Mouse (Mus musculus) liver, embryonic 14.5 days (tissue): ENCODE data around the gene Gm11084. TPM values are rescaled to one million over a fixed set of nuclear protein-coding genes. Genes with fewer than 3 reads are reported as not detected.

Source experiments
- ATAC-seq: fragments of 200-750 bp; cut with Nextera tagmentation; 2 replicates; pipeline ENCODE4 v1.8.0; 2017; ENCODE audit warnings: moderate number of reproducible peaks, mild to moderate bottlenecking, moderate library complexity; ENCODE audit not compliant: insufficient read depth
- DNase-seq, 3 experiments: peaks; one replicate each; pipeline ENCODE4 v3.0.0-alpha.2; 2012 to 2013; ENCODE audit warnings: low read depth in 3 of 3, low spot score in 3 of 3
- H3K27ac ChIP-seq: fragments of 300-500 bp; sonication (generic); 2 replicates; pipeline ENCODE4 v1.5.1; 2014; ENCODE audit warnings: moderate library complexity, mild to moderate bottlenecking, control low read depth, inconsistent platforms
- H3K27me3 ChIP-seq: fragments of 300-500 bp; sonication (generic); 2 replicates; pipeline ENCODE4 v1.6.1; 2014; ENCODE audit warnings: mild to moderate bottlenecking, low read length, moderate library complexity; ENCODE audit not compliant: control insufficient read depth, insufficient read depth
- H3K36me3 ChIP-seq: fragments of 300-500 bp; sonication (generic); replicated peaks from 2 replicates; pipeline ENCODE4 v1.6.1; 2014; ENCODE audit warnings: low read depth; ENCODE audit not compliant: control insufficient read depth, insufficient read depth
- H3K4me1 ChIP-seq, 2 experiments: fragments of 200-500 bp in 1 of 2; fragments of 300-500 bp in 1 of 2; sonication (generic) in 1 of 2; replicated peaks; 2 replicates each; pipeline ENCODE4 v1.6.1; 2012 to 2014; ENCODE audit warnings: antibody characterized with exemption in 1 of 2, inconsistent platforms in 1 of 2, low read length in 1 of 2; ENCODE audit not compliant: control insufficient read depth in 2 of 2, insufficient read depth in 2 of 2
- H3K4me2 ChIP-seq: fragments of 300-500 bp; sonication (generic); 2 replicates; pipeline ENCODE4 v1.6.1; 2014; ENCODE audit warnings: low read depth, mild to moderate bottlenecking, control low read depth, moderate library complexity
- H3K4me3 ChIP-seq, 2 experiments: fragments of 200-500 bp in 1 of 2; fragments of 300-500 bp in 1 of 2; sonication (generic) in 1 of 2; 2 replicates each; pipeline ENCODE4 v1.5.1; 2012 to 2014; ENCODE audit warnings: low read depth in 2 of 2, low read length in 2 of 2, mild to moderate bottlenecking in 2 of 2, control low read depth in 1 of 2, inconsistent platforms in 1 of 2, moderate library complexity in 1 of 2; ENCODE audit not compliant: insufficient read depth in 1 of 2
- H3K9ac ChIP-seq: fragments of 300-500 bp; sonication (generic); replicated peaks from 2 replicates; pipeline ENCODE4 v1.6.1; 2014; ENCODE audit warnings: mild to moderate bottlenecking, control low read depth, moderate library complexity
- H3K9me3 ChIP-seq: fragments of 300-500 bp; sonication (generic); 2 replicates; pipeline ENCODE4 v1.6.1; 2016; ENCODE audit warnings: low read length, mixed read lengths; ENCODE audit not compliant: control insufficient read depth
- CTCF ChIP-seq: IDR thresholded peaks from 2 replicates; pipeline ENCODE4 v1.5.1; 2016; ENCODE audit warnings: antibody characterized with exemption, low read depth, control low read depth
- EP300 ChIP-seq: IDR thresholded peaks from 2 replicates; pipeline ENCODE4 v1.6.1; 2016; ENCODE audit warnings: antibody characterized with exemption, low read depth
- WGBS: fragments of 180-500 bp; shearing (Covaris S2); extraction: QIAGEN DNeasy Blood & Tissue Kit; methylation state at CpG from one replicate; pipeline ENCODE4 v1.1.7; 2014; ENCODE audit not compliant: insufficient replicate concordance; 5-methylcytosine and 5-hydroxymethylcytosine counted together
- polyA plus RNA-seq, 2 experiments: library from polyadenylated mRNA; depleted of rRNA in 1 of 2; stranded (reverse) in 1 of 2; unstranded in 1 of 2; fragments of >200 nt; fragmentation: Nextera tagmentation in 1 of 2; extraction: Ambion mirVana in 1 of 2; gene quantifications; 2 replicates each; pipeline versions ENCODE4 v1.2.1 to v1.2.3; 2012 to 2014

Gm11084 gene
- polyA plus RNA-seq, 2 experiments = not detected

- peaks cover 10% of the 10 kb centered on the region for H3K36me3 ChIP-seq
- H3K27me3 ChIP-seq = no peaks in the 10 kb centered on the region
- peak overlapping the region; percentile 53 to 91 for H3K4me3 ChIP-seq
- peak overlapping the region; percentile 79 for H3K4me2 ChIP-seq
- H3K4me1 ChIP-seq = peaks cover 14 to 17% of the 10 kb centered on the region in 2 experiments
- ATAC-seq = no peak
- H3K27ac ChIP-seq = no peak overlapping the region
- H3K9me3 ChIP-seq = no peaks in the 10 kb centered on the region
- 51% methylated on average over 1 of the region's 1 CpGs for WGBS
- peak overlapping the region; percentile 49 for H3K9ac ChIP-seq
- TF ChIP-seq CTCF (no peak), EP300 (no peak)
- no peak for DNase-seq
Observed at GRCm38 (mm10) chr2:72977272-72977671, 9.2 kb downstream of the Gm11084 start.

DNA sequence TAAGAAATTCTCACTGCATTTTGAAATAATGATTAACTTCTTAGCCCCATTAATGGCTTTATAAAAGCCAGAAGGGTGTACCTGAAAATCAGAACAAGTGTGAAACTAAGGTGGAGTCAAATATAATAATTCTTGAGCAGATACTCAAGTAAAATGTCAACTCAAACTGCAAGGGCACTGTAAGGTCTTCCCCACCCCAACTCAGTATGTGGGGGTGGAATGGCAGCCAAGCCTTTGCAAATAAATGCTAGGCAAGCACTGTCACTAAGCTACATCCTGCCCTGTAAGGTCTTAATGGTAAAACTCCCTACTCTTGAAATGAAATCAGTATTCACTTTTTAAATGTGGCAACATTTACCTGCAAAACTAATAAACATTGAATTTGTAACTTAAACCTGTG is 10.5 kb downstream of the Gm11084 start:
- Histone ChIP-seq H3K4me1 (peaks cover 11 to 12% of the 10 kb centered on the region in 2 experiments), H3K9me3 (no peaks in the 10 kb centered on the region), H3K27ac (no peak overlapping the region), H3K4me2 (peak overlapping the region; percentile 79), H3K4me3 (peak overlapping the region in 1 of 2 experiments; percentile 10; a peak in 1 of 4 replicates), H3K36me3 (peaks cover 20% of the 10 kb centered on the region), H3K27me3 (no peaks in the 10 kb centered on the region), H3K9ac (no peak overlapping the region)
- ATAC-seq (no peak), DNase-seq (no peak)
- TF ChIP-seq CTCF = no peak
- no peak for TF ChIP-seq EP300

- H3K36me3 ChIP-seq = peaks cover 49% of the 10 kb centered on the region
- H3K4me1 ChIP-seq = peaks cover 4 to 10% of the 10 kb centered on the region in 2 experiments
- no peak overlapping the region for H3K9ac ChIP-seq
- no peaks in the 10 kb centered on the region for H3K9me3 ChIP-seq
- DNase-seq (no peak), ATAC-seq (no peak)
- 86% methylated on average over 6 of the region's 6 CpGs for WGBS
- no peak overlapping the region for H3K4me3 ChIP-seq
- no peak overlapping the region for H3K27ac ChIP-seq
- no peak for TF ChIP-seq CTCF
- TF ChIP-seq EP300 = no peak
- no peak overlapping the region for H3K4me2 ChIP-seq
- H3K27me3 ChIP-seq = no peaks in the 10 kb centered on the region
Observed at GRCm38 (mm10) chr2:72970831-72971230, 15.7 kb downstream of the Gm11084 start.

DNA sequence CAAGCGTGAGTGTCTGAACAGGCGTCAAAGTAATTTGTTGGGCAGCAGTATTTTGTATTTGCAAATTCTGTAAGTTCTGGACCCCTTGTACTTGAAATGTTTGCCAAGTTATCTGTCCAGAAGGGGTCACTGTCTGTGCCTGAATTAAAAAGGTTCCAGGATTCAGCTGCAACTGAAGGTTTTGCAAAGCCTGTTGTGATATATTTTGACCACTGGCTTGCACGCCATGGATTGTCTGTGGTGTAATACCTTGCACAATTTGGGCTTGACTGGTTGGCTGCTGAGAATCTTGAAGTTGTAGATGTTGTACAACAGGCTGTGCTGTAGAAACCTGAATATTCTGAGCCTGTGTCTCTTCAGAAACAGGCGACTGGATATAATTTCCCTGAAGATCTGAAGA is 16.2 kb downstream of the Gm11084 start:
- ATAC-seq (no peak), DNase-seq (no peak)
- H3K36me3 ChIP-seq = peaks cover 45% of the 10 kb centered on the region
- no peak overlapping the region for H3K27ac ChIP-seq
- H3K4me1 ChIP-seq = peaks cover 0 to 9% of the 10 kb centered on the region in 2 experiments; a peak in 3 of 4 replicates
- H3K9me3 ChIP-seq = no peaks in the 10 kb centered on the region
- H3K27me3 ChIP-seq = no peaks in the 10 kb centered on the region
- H3K4me2 ChIP-seq = no peak overlapping the region
- no peak for TF ChIP-seq EP300
- TF ChIP-seq CTCF = peak; percentile 14; the same call in 1 of the 2 replicates
- H3K4me3 ChIP-seq = no peak overlapping the region
- no peak overlapping the region for H3K9ac ChIP-seq
- 82% methylated on average over 4 of the region's 4 CpGs for WGBS

DNA sequence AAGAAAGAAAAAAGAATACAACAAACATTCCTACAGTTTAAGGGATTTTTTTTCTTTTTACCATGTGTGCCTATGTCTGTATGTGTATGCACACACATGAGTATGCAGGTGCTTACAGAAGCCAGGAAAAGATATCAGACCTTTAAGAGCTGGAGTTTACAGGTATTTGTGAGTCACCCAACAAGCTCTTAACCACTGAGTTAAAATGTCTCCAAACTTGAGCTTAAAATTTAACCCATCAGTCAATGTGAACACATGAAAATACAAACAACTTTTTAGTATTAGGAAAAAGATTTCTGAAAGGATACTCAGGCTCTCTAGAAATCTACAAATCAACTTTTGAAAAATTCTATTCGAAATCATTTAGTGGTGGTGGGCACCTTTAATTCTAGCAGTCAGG is 18.0 kb downstream of the Gm11084 start:
- TF ChIP-seq EP300 (no peak), CTCF (no peak)
- DNase-seq (no peak), ATAC-seq (no peak)
- Histone ChIP-seq H3K4me1 (peaks cover 0 to 12% of the 10 kb centered on the region in 2 experiments; a peak in 3 of 4 replicates), H3K9ac (no peak overlapping the region), H3K36me3 (peaks cover 49% of the 10 kb centered on the region), H3K27me3 (no peaks in the 10 kb centered on the region), H3K4me3 (no peak overlapping the region), H3K9me3 (no peaks in the 10 kb centered on the region), H3K27ac (no peak overlapping the region), H3K4me2 (no peak overlapping the region)
- 91% methylated on average over 1 of the region's 1 CpGs for WGBS
